Mouse (Mus musculus) WW6 (cell line): ENCODE measurements around the gene Pla2g15.

ENCODE experiments used
- DNase-seq: peaks from one replicate; pipeline ENCODE4 v3.0.0-alpha.2; 2013; ENCODE audit warnings: low read depth, low spot score

Pla2g15 gene

GRCm38 (mm10) chr8:106149801-106150652 is at the start of gene Pla2g15:
Gene Pla2g15, plus strand, starts transcription at chr8:106150399.
- peak; percentile 95 for DNase-seq

GRCm38 (mm10) chr8:106102321-106102720 is 47.9 kb upstream of the Pla2g15 start:
- no peak for DNase-seq

- no peak for DNase-seq
Observed at GRCm38 (mm10) chr8:106103888-106104287, 46.3 kb upstream of the Pla2g15 start.

GRCm38 (mm10) chr8:106106193-106106592 is 44.0 kb upstream of the Pla2g15 start:
- DNase-seq: no peak

GRCm38 (mm10) chr8:106108080-106108479 is 42.1 kb upstream of the Pla2g15 start:
- DNase-seq: no peak

GRCm38 (mm10) chr8:106108729-106109128 is 41.5 kb upstream of the Pla2g15 start:
- DNase-seq: no peak

- no peak for DNase-seq
Observed at GRCm38 (mm10) chr8:106112041-106112440, 38.2 kb upstream of the Pla2g15 start.

- no peak for DNase-seq
Observed at GRCm38 (mm10) chr8:106112514-106112913, 37.7 kb upstream of the Pla2g15 start.

GRCm38 (mm10) chr8:106115897-106116296 is 34.3 kb upstream of the Pla2g15 start:
- DNase-seq: peak; percentile 57

- DNase-seq: no peak
Observed at GRCm38 (mm10) chr8:106123443-106123842, 26.8 kb upstream of the Pla2g15 start.

- DNase-seq: no peak
Observed at GRCm38 (mm10) chr8:106126055-106126454, 24.1 kb upstream of the Pla2g15 start.

- no peak for DNase-seq
Observed at GRCm38 (mm10) chr8:106127054-106127453, 23.1 kb upstream of the Pla2g15 start.

- no peak for DNase-seq
Observed at GRCm38 (mm10) chr8:106127882-106128410, 22.3 kb upstream of the Pla2g15 start.

- no peak for DNase-seq
Observed at GRCm38 (mm10) chr8:106129232-106129930, 20.8 kb upstream of the Pla2g15 start.

- no peak for DNase-seq
Observed at GRCm38 (mm10) chr8:106129997-106130396, 20.2 kb upstream of the Pla2g15 start.

GRCm38 (mm10) chr8:106130505-106130904 is 19.7 kb upstream of the Pla2g15 start:
- DNase-seq: no peak

GRCm38 (mm10) chr8:106131021-106131420 is 19.2 kb upstream of the Pla2g15 start:
- no peak for DNase-seq

- DNase-seq: no peak
Observed at GRCm38 (mm10) chr8:106131488-106132222, 18.5 kb upstream of the Pla2g15 start.

- DNase-seq: no peak
Observed at GRCm38 (mm10) chr8:106132356-106132755, 17.8 kb upstream of the Pla2g15 start.

- no peak for DNase-seq
Observed at GRCm38 (mm10) chr8:106133526-106133925, 16.7 kb upstream of the Pla2g15 start.

- DNase-seq: no peak
Observed at GRCm38 (mm10) chr8:106133946-106134345, 16.3 kb upstream of the Pla2g15 start.
